Mouse (Mus musculus): ENCODE results near the gene Cyp11a1. TPM values are rescaled to one million over a fixed set of nuclear protein-coding genes. Genes with fewer than 3 reads are reported as not detected.

The Cyp11a1 gene
- total RNA-seq (2015) = 0.15 and 0.47 TPM in 2 replicates
- total RNA-seq (2017) = 0.30 and 1.2 TPM in 2 replicates

DNA sequence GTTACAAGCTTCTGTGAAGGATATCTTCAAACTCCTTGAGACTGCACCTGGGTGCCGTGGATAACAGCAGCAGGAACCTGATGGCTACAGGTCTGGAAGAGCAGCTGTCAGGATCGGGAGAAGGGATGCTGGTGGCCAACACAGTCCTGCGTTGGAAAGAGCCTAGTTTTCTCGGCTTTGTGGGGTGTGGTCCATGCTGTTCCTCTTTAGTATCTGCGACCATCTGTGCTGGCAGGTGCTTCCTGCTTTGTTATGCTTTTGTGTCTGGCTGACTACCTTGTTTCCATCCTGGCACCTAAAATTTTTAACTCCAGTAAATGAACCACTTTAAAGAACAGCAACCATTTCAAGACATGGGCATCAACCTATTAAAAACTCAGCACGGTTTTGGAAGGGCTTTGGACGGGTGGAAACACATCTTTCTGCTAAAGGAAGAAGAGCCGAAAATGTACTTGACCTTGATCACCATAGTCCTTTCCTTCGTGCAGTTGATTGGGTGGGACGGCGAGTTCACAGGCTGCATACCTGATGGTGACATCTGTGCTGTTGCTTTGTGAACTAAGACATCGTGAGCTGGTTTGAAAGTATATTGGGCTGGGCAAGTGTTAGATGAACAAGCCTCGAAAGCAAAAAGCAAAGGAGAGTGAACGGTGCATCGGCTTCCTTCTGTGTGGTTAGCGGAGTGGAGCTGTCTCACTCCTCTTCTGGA, at the start of gene Cyp11a1:
TSS of gene Cyp11a1 (plus strand) at position 659 of the 709 bp plus-strand sequence.
- ATAC-seq (replicated peaks; ENCODE audit: poor library complexity) = no peak

DNA sequence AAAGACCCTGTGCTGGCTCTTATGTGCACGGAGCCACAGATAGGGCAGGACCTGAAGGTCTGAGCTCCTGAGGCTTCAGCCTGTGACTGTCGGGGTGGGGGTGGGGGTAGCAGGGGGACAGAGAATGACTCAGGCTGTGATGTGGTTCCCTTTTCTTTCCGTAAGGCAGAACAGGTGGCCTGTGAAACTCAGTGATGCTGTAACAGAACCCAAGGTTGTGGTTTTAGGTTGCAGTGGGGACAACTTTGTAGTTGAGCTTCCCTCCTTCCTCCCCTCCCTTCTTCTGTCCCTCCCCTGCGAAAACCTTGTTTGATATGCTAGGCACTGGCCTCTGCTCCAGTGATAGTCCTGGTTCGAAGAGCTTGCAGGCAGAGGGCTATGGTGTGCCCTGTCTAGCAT, 49.4 kb upstream of the Cyp11a1 start:
- ATAC-seq (replicated peaks; ENCODE audit: poor library complexity) = peak; percentile 80

DNA sequence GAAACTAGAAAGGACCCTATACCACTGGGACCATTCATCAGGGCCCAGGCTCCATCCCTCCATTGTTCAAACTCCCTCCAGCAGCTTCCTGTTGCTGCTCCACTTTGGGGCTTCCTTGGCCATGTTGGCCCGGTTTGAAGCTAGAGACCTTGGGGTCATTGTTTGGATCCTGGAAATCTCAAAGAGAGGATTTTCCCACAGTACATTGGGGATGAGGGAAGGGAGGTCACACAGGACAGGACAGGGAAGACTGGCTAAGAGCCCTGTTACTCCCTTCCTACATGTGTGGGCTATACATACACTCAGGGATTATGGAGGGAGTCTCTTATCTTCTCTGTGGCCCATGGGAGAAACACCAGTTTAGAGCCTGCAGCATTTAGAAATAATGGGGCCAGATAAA, 47.6 kb upstream of the Cyp11a1 start:
- no peak for ATAC-seq (replicated peaks; ENCODE audit: poor library complexity)

DNA sequence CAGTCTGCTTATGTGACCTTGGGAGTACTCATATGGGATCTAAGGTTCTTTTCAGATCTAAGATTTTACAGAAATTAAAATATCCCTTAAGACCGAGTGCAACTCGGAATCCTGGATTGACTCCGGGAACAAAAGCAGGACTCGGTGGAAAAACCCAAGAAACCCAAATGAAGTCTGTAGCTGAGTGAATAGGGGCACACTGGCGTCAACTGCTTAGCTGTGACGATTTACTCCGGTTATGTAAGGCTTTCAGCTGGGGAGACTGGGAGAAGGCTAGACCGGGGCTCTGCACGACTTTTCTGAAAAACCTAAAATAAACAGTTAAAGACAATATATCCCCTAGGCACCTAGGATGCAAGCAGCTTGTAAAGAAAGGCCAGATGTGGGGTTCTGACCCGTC, 46.8 kb upstream of the Cyp11a1 start:
- ATAC-seq (replicated peaks; ENCODE audit: poor library complexity) = no peak

DNA sequence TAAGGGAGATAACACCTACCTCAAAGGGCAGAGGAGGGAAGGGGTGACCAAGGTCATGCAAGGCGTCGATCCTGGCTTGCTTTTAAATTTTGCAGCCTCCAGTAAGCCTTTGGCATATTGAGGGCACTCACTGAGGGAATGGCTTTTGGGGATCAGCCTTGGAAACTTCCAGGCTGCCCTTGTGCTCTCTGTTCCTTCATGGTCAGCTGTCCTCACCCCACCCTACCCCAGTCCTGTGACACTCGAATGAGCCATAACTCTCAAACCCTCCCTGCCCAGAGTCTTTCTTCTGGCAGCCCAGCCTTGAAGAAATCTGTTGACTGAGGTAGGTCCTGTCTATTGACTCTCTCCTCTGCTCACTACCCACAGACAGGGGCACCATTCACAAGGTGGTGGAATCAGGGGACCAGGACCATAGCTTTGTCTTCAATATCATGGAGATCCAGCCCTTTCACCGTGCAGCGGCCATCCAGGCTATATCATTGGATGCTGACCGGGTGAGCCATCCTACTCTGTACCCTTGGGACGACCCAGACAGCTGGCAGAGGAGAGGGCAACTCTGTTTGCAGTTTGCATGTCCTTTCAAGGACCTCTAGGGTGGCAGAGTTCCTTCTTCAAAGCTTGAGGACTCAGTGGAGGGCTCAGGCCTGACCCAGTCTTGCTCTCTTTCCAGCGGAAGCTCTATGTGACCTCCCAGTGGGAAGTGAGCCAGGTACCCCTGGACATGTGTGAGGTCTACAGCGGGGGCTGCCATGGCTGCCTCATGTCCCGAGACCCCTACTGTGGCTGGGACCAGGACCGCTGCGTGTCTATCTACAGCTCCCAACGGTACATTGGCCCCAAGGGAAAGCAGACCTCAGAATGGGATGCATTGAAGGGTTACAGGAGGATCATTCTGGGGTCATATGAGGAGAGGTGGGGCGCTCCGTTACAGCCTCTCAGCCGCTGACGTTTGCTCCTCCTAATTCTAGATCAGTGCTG, 46.0 kb upstream of the Cyp11a1 start:
- no peak for ATAC-seq (replicated peaks; ENCODE audit: poor library complexity)

DNA sequence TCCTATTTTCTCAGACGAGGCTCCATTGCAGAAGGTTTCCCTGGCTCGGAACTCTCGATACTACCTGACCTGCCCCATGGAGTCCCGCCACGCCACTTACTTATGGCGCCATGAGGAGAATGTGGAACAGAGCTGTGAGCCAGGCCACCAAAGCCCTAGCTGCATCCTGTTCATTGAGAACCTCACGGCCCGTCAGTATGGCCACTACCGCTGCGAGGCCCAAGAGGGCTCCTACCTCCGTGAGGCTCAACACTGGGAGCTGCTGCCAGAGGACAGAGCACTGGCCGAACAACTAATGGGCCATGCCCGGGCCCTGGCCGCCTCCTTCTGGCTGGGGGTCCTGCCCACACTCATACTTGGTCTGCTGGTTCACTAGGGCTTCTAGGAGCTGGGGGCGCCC, 45.0 kb upstream of the Cyp11a1 start:
- ATAC-seq (replicated peaks; ENCODE audit: poor library complexity) = no peak

DNA sequence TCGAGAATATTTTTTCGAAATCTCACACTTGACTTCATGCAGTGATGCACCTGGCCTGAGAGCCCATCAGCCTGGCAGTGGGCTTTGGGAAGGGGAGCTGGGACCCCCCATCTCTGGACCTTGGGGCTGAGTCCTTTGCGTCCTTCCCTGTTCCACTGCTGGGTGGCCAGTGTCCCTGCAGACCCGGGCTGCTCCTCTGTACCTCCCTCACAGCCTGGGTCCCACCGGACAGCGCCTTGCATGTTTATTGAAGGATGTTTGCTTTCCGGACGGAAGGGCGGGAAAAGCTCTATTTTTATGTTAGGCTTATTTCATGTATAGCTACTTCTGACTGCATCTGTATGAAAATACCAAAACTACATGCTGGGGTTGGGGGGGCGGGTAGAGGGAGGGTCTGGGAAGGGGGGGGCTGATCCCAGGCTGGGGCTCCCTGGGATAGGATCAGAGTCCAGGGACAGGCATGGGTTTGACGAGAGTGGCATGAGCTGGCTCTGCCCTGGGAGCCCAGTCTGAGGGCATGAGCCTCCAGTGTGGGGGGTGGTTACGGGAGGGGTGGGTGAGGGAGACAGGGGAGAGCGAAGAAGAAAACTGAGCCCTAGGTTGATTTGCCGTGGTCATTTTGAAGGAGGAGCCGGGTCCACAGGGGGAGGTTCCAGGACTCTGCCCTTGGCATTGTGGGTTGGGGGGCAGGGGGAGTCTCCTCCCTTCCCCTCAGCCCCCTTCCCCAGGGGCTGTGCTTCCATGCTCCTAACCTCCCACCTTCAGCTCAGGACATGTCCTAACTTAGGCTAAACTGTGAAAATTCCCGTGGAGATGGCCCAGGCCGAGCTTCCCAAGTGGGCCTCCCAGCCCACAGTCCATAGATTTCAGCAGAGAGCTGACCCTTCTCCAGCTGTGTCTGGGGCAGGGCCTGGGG, 44.1 kb upstream of the Cyp11a1 start:
- ATAC-seq (replicated peaks; ENCODE audit: poor library complexity) = no peak

GRCm38 (mm10) chr9:57963249-57963997, 42.8 kb upstream of the Cyp11a1 start:
- no peak for ATAC-seq (replicated peaks; ENCODE audit: poor library complexity)

DNA sequence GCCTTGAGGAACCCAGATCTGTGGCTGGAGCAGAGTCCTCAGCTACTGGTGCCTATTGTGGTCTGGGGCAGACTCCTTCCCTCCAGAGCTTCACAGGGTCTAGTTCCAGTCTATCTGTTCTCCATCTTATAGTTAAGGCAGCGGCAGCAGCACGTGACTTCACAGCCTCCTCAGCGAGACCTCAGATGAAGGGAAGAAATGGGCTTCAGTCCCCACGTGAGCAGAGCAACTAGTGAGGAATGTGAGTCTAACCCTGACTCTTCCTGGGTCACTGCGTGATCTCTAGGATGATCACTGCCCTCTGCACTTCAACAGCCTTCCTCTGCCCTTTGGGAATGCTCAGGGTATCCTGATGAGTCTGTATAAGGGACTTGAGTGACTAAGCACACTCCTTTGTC, 42.2 kb upstream of the Cyp11a1 start:
- ATAC-seq (replicated peaks; ENCODE audit: poor library complexity) = no peak

DNA sequence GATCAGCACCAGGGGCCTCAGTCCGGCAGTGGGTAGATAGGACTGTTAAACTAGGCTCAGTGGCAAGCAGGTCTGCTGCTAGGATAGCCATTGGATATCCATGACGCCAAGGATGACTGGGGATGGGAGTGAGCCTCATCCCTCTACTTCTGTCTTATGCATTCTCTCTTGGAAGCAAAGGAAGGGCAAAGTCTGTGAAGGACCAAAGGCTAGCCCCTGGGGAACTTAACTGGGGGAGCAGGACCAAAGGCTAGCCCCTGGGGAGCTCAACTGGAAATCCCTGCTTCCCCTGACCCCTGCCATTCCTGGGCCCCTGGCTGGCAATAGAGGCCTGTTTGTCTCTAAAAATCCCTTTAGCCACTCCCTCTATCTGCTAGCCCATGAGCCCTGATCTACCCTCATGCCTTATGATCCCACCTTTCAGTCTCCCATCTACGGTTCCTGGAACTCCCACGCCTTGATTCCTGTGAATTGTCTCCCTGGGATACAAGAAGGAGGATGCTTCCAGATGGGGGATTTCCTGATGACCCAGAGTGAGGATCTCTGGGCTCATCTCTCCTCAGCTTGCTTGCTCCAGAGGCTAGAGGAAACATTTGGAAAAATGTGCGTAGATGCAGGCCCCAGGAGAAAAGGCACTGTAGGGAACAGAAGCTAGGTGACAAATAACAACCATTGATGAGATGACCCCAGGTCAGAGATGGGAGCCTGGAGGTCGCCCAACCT, 41.5 kb upstream of the Cyp11a1 start:
- ATAC-seq (replicated peaks; ENCODE audit: poor library complexity) = no peak

GRCm38 (mm10) chr9:57965281-57966185, 40.7 kb upstream of the Cyp11a1 start:
- ATAC-seq (replicated peaks; ENCODE audit: poor library complexity) = no peak

DNA sequence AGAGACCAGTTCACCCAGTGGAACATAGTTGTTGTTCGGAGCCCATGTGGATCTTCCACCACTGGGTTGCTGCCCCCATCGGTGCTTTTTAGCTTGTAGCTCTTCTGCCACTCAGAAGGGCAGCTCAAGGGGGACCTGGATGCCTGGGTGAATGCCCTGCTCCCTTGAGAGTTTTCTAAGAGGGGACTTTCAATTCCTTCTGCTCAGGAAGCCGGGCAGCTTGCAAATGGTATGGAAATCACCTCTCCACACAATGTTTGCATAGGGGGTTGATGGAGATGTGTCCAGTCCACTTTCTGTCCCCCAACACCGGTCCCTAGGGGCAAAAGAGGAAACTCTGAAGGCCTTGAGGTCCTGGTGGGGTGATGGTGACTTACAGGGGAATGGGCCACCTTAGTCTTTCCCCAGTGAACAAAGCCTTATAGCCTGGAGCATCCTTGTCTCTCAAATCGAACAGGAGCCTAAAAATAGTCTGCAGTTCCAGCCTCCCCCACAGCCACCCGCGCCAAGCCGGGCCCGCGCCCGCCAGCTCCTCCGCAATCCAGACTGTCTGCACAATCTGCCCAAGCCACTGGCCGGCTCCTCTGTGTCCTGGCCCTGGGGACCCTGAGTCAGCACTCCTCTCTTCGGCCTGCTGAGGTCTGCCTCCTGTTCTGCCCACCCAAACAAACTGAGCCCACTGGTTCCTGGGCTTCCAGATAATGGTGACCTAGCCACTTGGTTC, 38.8 kb upstream of the Cyp11a1 start:
- ATAC-seq (replicated peaks; ENCODE audit: poor library complexity) = no peak

DNA sequence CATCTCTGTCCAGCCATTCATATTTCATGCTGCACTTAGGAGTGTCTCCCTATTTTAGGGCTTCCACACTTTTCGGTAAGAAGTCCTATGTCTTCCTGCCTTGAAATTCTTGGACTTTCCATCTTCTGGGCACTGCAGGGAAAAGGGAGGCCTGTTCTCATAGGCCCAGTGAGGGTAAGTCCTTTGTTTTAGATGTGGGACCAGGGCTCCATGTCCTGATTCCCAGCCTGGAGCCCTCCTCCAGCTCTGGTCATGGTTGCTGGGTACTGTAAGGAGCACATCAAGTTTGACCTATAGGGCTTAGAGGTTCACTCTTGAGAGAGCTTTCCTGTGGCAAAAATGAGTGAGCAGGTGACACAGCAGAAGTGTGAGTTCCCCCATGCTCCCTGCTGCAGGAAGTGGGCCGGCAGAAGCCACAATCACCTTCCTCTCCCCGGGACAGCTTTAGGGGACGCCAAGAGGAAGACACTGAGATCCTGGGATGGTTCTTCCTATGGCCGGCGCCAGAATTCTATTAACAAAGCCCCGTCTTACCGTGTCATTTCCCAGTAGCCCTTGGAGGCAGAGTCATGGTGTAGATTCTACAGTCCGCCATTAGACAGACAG, 37.9 kb upstream of the Cyp11a1 start:
- ATAC-seq (replicated peaks; ENCODE audit: poor library complexity) = peak; percentile 43; the same call in 1 of the 2 replicates

- ATAC-seq (replicated peaks; ENCODE audit: poor library complexity) = no peak
Measured at GRCm38 (mm10) chr9:57968783-57969542, 37.2 kb upstream of the Cyp11a1 start.

DNA sequence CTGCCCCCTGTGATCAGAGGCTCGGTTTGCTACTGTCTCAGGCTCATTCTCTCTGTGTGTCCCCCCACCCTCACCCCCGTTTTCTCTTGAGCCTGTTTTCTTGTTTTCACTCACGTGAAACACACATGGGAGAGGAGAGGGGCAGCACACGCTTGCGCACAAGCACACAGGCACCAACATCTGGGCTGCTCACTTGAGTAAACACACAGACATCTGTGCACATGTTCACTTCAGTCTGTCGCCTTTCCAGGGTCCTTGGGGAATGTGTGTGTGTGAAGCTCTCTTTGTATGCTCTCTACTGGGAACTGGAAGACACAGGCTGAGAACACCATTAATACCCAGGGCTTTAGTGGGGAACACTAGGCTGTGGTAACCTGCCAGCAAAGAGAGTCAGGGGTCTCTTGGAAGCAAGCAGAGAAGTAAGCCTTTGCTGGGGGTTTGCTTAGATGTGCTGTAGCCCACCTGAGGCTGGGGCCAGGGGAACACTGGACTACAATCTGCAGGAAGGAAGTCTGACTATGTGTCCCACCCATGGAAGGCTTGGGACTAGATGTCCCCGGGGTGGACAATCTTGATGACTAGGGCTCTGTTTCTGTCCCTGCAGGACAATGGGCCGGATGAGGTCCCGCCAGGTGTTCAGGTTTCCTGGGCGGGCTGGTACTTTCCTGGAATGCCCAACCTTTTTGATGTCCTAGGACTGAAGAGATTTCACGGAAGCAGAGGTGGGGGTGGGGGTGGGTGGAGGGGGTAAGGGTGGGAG, 36.3 kb upstream of the Cyp11a1 start:
- no peak for ATAC-seq (replicated peaks; ENCODE audit: poor library complexity)

DNA sequence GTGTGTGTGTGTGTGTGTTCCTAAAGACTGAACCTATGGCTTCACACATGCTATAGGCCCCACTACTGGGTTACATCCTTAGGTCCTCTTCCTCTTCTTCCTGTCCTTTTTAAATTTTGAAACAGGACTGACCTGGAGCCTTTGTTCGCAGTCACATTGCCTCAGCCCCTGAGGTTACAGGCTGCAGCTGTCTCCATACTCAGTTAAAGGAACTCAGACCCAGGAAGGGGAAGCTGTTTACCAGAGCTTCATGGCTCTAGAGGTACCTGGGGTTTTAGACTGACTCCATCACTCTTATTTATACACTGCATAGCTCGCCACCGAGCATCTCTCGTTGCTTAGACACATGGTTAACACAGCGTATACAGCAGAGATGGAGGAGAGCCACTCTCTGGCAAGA, 34.8 kb upstream of the Cyp11a1 start:
- peak; percentile 57 for ATAC-seq (replicated peaks; ENCODE audit: poor library complexity)

Measured in megakaryocyte progenitor cell, adult 5-6 weeks (primary cell).